Mouse (Mus musculus): ENCODE results near the gene Cyb561d2. TPM values are rescaled to one million over a fixed set of nuclear protein-coding genes. Genes with fewer than 3 reads are reported as not detected.

Gene Cyb561d2
- total RNA-seq, 2 experiments from 2014 or later: 4.6 to 5.9 TPM

- peak in 1 of 2 experiments; percentile 62 for DNase-seq (ENCODE audit: low spot score in 2 of 2)
Observed at GRCm38 (mm10) chr9:107526198-107527026, 15.6 kb downstream of the Cyb561d2 start.

- no peak for DNase-seq (ENCODE audit: low spot score in 2 of 2)
Observed at GRCm38 (mm10) chr9:107522400-107522711, 19.6 kb downstream of the Cyb561d2 start.

- no peak for DNase-seq (ENCODE audit: low spot score in 2 of 2)
Observed at GRCm38 (mm10) chr9:107521711-107522399, 20.1 kb downstream of the Cyb561d2 start.

- DNase-seq (ENCODE audit: low spot score in 2 of 2): no peak
Observed at GRCm38 (mm10) chr9:107521190-107521589, 20.8 kb downstream of the Cyb561d2 start.

- DNase-seq (ENCODE audit: low spot score in 2 of 2): no peak
Observed at GRCm38 (mm10) chr9:107520331-107520730, 21.7 kb downstream of the Cyb561d2 start.

GRCm38 (mm10) chr9:107514303-107514955 is 27.6 kb downstream of the Cyb561d2 start:
- peak; percentile 79 to 80 for DNase-seq (ENCODE audit: low spot score in 2 of 2)

GRCm38 (mm10) chr9:107512326-107512725 is 29.7 kb downstream of the Cyb561d2 start:
- no peak for DNase-seq (ENCODE audit: low spot score in 2 of 2)

- DNase-seq (ENCODE audit: low spot score in 2 of 2): no peak
Observed at GRCm38 (mm10) chr9:107511436-107511835, 30.6 kb downstream of the Cyb561d2 start.

GRCm38 (mm10) chr9:107510384-107511100 is 31.5 kb downstream of the Cyb561d2 start:
- DNase-seq (ENCODE audit: low spot score in 2 of 2): no peak

GRCm38 (mm10) chr9:107508266-107508665 is 33.7 kb downstream of the Cyb561d2 start:
- no peak for DNase-seq (ENCODE audit: low spot score in 2 of 2)

- no peak for DNase-seq (ENCODE audit: low spot score in 2 of 2)
Observed at GRCm38 (mm10) chr9:107504662-107505537, 37.1 kb downstream of the Cyb561d2 start.

GRCm38 (mm10) chr9:107502131-107502846 is 39.7 kb downstream of the Cyb561d2 start:
- no peak for DNase-seq (ENCODE audit: low spot score in 2 of 2)

- no peak for DNase-seq (ENCODE audit: low spot score in 2 of 2)
Observed at GRCm38 (mm10) chr9:107500708-107501286, 41.2 kb downstream of the Cyb561d2 start.

- no peak for DNase-seq (ENCODE audit: low spot score in 2 of 2)
Observed at GRCm38 (mm10) chr9:107496359-107496758, 45.6 kb downstream of the Cyb561d2 start.

GRCm38 (mm10) chr9:107494238-107494637 is 47.8 kb downstream of the Cyb561d2 start:
- no peak for DNase-seq (ENCODE audit: low spot score in 2 of 2)

- DNase-seq (ENCODE audit: low spot score in 2 of 2): no peak
Observed at GRCm38 (mm10) chr9:107493511-107493910, 48.5 kb downstream of the Cyb561d2 start.

- DNase-seq (ENCODE audit: low spot score in 2 of 2): no peak
Observed at GRCm38 (mm10) chr9:107490625-107491024, 51.4 kb downstream of the Cyb561d2 start.

- no peak for DNase-seq (ENCODE audit: low spot score in 2 of 2)
Observed at GRCm38 (mm10) chr9:107490146-107490545, 51.8 kb downstream of the Cyb561d2 start.
